Mouse (Mus musculus) heart, postnatal 36 days (tissue): ENCODE measurements around the gene Gm973. TPM values are rescaled to one million over a fixed set of nuclear protein-coding genes. Genes with fewer than 3 reads are reported as not detected.
"Not testable (repeated sequence)": the region's sequence is repeated elsewhere in the genome, so short reads cannot be mapped to it uniquely, and the experiment has no call there.

ENCODE experiments used
- DNase-seq, 2 experiments: peaks; one replicate each; pipeline ENCODE4 v3.0.0; 2021 to 2022
- intact Hi-C: fragments of 180-260 bp; cut with DNase I; formaldehyde crosslinking; loops from one replicate; pipeline ENCODE4 v1.15.1; 2025
- total RNA-seq, 2 experiments: library from RNA; stranded (reverse); gene quantifications; 2 replicates each; pipeline ENCODE4 v1.2.3; 2021

Gm973 gene
- total RNA-seq, 2 experiments from 2014 or later = 0.28 TPM; not detected in 1

GRCm38 (mm10) chr1:59613795-59614194, 97.7 kb downstream of the Gm973 start:
- peak in 1 of 2 experiments; percentile 56 for DNase-seq
- intact Hi-C loops = no loop called here

- intact Hi-C loops = no loop called here
- DNase-seq = no peak
Measured at GRCm38 (mm10) chr1:59615021-59615420, 99.0 kb downstream of the Gm973 start.

GRCm38 (mm10) chr1:59619201-59619600, 103.1 kb downstream of the Gm973 start:
- DNase-seq = no peak
- intact Hi-C loops = no loop called here

- peak; percentile 59 to 74 for DNase-seq
- intact Hi-C loops = loop anchor here (1.0 to 5.0 kb wide), 4 partner anchors 39 to 376 kb away; partner anchors contain the start of gene Fzd7
Measured at GRCm38 (mm10) chr1:59623325-59624017, 107.4 kb downstream of the Gm973 start.

GRCm38 (mm10) chr1:59625410-59625809, 109.3 kb downstream of the Gm973 start:
- intact Hi-C loops = no loop called here
- peak; percentile 35 to 42 for DNase-seq

- no peak for DNase-seq
- intact Hi-C loops = no loop called here
Measured at GRCm38 (mm10) chr1:59629194-59629593, 113.1 kb downstream of the Gm973 start.

GRCm38 (mm10) chr1:59630356-59630755, 114.3 kb downstream of the Gm973 start:
- DNase-seq, intact Hi-C loops: not testable (repeated sequence)

GRCm38 (mm10) chr1:59631986-59632659, 116.1 kb downstream of the Gm973 start:
- intact Hi-C loops = no loop called here
- no peak for DNase-seq

- DNase-seq = no peak
- intact Hi-C loops = no loop called here
Measured at GRCm38 (mm10) chr1:59633056-59633455, 117.0 kb downstream of the Gm973 start.

GRCm38 (mm10) chr1:59636349-59636748, 120.3 kb downstream of the Gm973 start:
- no peak for DNase-seq
- intact Hi-C loops = no loop called here

- intact Hi-C loops = no loop called here
- no peak for DNase-seq
Measured at GRCm38 (mm10) chr1:59638371-59638770, 122.3 kb downstream of the Gm973 start.

- intact Hi-C loops = no loop called here
- DNase-seq = no peak
Measured at GRCm38 (mm10) chr1:59642488-59642887, 126.4 kb downstream of the Gm973 start.

- DNase-seq, intact Hi-C loops: not testable (repeated sequence)
Measured at GRCm38 (mm10) chr1:59646502-59646901, 130.4 kb downstream of the Gm973 start.

GRCm38 (mm10) chr1:59651201-59651819, 135.2 kb downstream of the Gm973 start:
- no peak for DNase-seq

GRCm38 (mm10) chr1:59653243-59653911, 137.3 kb downstream of the Gm973 start:
- intact Hi-C loops = no loop called here
- DNase-seq = no peak

More at GRCm38 (mm10) chr1:59651201-59651819, 135.2 kb downstream of the Gm973 start:
- intact Hi-C loops = no loop called here

- intact Hi-C loops = no loop called here
- no peak for DNase-seq
Measured at GRCm38 (mm10) chr1:59656244-59657171, 140.4 kb downstream of the Gm973 start.

- no peak for DNase-seq
- intact Hi-C loops = no loop called here
Measured at GRCm38 (mm10) chr1:59663456-59664135, 147.5 kb downstream of the Gm973 start.

GRCm38 (mm10) chr1:59668871-59669270, 152.8 kb downstream of the Gm973 start:
- no peak for DNase-seq
- intact Hi-C loops = no loop called here

- DNase-seq = peak; percentile 40 to 60
- intact Hi-C loops = loop anchor here (2.0 kb wide), 1 partner anchor 15 kb away; the partner anchor contains the start of gene Nop58
Measured at GRCm38 (mm10) chr1:59669962-59670630, 154.0 kb downstream of the Gm973 start.
